Mouse (Mus musculus) ES-E14 (cell line): ENCODE measurements at regions not wholly inside any gene's neighbourhood (a gene's known extent, or its start where the extent isn't known, plus 50 kb on each side); places are given as distances from the start of the nearest gene placed in this dataset.

Experiments used
- DNase-seq: peaks from one replicate; pipeline ENCODE4 v3.0.0-alpha.2; 2013; ENCODE audit warnings: low read depth, low spot score
- H3K27ac ChIP-seq: 2 replicates; pipeline ENCODE4 v1.5.1; 2012; ENCODE audit warnings: low read depth, mild to moderate bottlenecking, low read length, moderate library complexity, mixed read lengths; ENCODE audit not compliant: poor library complexity, insufficient read depth, severe bottlenecking
- H3K36me3 ChIP-seq: 2 replicates; pipeline ENCODE4 v1.6.1; 2012; ENCODE audit warnings: mild to moderate bottlenecking, low read length, moderate library complexity, mixed read lengths; ENCODE audit not compliant: control insufficient read depth, poor library complexity, insufficient read depth, severe bottlenecking
- H3K4me1 ChIP-seq, 2 experiments: fragments of 150-350 bp in 1 of 2; sonication (generic) in 1 of 2; 2 replicates each; pipeline ENCODE4 v1.6.1; 2012; ENCODE audit warnings: low read length in 2 of 2, mild to moderate bottlenecking in 1 of 2, mixed read lengths in 1 of 2; ENCODE audit not compliant: control insufficient read depth in 2 of 2, insufficient read depth in 2 of 2, poor library complexity in 1 of 2
- H3K4me3 ChIP-seq, 2 experiments: fragments of 150-350 bp in 1 of 2; sonication (generic) in 1 of 2; 2 replicates each; pipeline ENCODE4 v1.5.1; 2012; ENCODE audit warnings: low read length in 2 of 2, low read depth in 1 of 2, mild to moderate bottlenecking in 1 of 2, mixed read lengths in 1 of 2; ENCODE audit not compliant: insufficient read depth in 1 of 2, poor library complexity in 1 of 2, severe bottlenecking in 1 of 2
- H3K9ac ChIP-seq: 2 replicates; pipeline ENCODE4 v1.6.1; 2012; ENCODE audit warnings: low read depth, mild to moderate bottlenecking, low read length, mixed read lengths; ENCODE audit not compliant: poor library complexity, insufficient read depth, severe bottlenecking
- H3K9me3 ChIP-seq: fragments of 150-350 bp; sonication (generic); 2 replicates; pipeline ENCODE4 v1.6.1; 2012; ENCODE audit warnings: low read depth, mild to moderate bottlenecking, low read length; ENCODE audit not compliant: control insufficient read depth, insufficient read depth
- CHD2 ChIP-seq: IDR thresholded peaks from 2 replicates; pipeline ENCODE4 v1.6.1; 2014; ENCODE audit warnings: mild to moderate bottlenecking, low read depth, low read length, inconsistent platforms
- HCFC1 ChIP-seq: IDR thresholded peaks from 2 replicates; pipeline ENCODE4 v1.6.1; 2012; ENCODE audit warnings: low read length, inconsistent platforms, borderline replicate concordance; ENCODE audit not compliant: insufficient read depth
- MAFK ChIP-seq: IDR thresholded peaks from 2 replicates; pipeline ENCODE4 v1.6.1; 2014; ENCODE audit warnings: mild to moderate bottlenecking, low read depth, low read length, inconsistent platforms; ENCODE audit not compliant: insufficient read depth
- ZC3H11A ChIP-seq: IDR thresholded peaks from 2 replicates; pipeline ENCODE4 v1.6.1; 2012; ENCODE audit warnings: low read depth, mild to moderate bottlenecking, inconsistent platforms, low read length, borderline replicate concordance
- ZNF384 ChIP-seq: IDR thresholded peaks from 2 replicates; pipeline ENCODE4 v1.6.1; 2012; ENCODE audit warnings: low read depth, low read length, inconsistent platforms
- in situ Hi-C, 2 experiments: fragments of 600-800 bp; cut with MboI; formaldehyde crosslinking; loops; one replicate each; pipeline ENCODE4 v1.15.1; 2025; ENCODE audit warnings: low sequenced_read_pairs in 2 of 2, inconsistent platforms in 1 of 2; ENCODE audit not compliant: unreplicated experiment in 2 of 2

GRCm38 (mm10) chr15:37127681-37128080 is 120.1 kb upstream of the Zfp706 start:
- Histone ChIP-seq H3K36me3 (no peaks in the 10 kb centered on the region), H3K27ac (no peak overlapping the region), H3K9me3 (no peaks in the 10 kb centered on the region), H3K4me3 (no peak overlapping the region), H3K9ac (no peak overlapping the region), H3K4me1 (peaks cover 0 to under 1% of the 10 kb centered on the region in 2 experiments; a peak in 1 of 4 replicates)
- in situ Hi-C loops, result loop anchor here (5.0 to 25.0 kb wide), 3 partner anchors 200 to 785 kb away; no protein-coding TSS in a partner anchor
- TF ChIP-seq MAFK, result no peak
- TF ChIP-seq ZNF384, result no peak
- no peak for TF ChIP-seq CHD2
- TF ChIP-seq ZC3H11A, result no peak
- no peak for TF ChIP-seq HCFC1
- DNase-seq, result no peak

DNA sequence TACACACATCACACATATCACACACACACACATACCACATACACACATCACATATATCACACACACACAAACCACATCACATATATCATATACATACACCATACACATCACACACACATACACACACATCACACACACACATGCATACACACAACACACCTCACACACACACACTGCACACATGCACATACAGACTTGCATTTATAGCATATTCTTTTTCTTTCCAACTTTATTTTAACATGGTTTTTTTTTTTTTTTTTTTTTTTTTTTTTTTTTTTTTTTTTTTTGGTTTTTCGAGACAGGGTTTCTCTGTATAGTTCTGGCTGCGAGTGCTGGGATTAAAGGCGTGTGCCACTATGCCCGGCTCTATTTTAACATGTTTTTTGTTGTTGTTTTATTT is 119.6 kb upstream of the Zfp706 start:
- DNase-seq, result no peak
- Histone ChIP-seq H3K4me1 (peaks cover 0 to 5% of the 10 kb centered on the region in 2 experiments; a peak in 1 of 4 replicates), H3K9ac (no peak overlapping the region), H3K27ac (no peak overlapping the region), H3K36me3 (no peaks in the 10 kb centered on the region), H3K9me3 (no peaks in the 10 kb centered on the region), H3K4me3 (no peak overlapping the region)
- in situ Hi-C loops, result loop anchor here (5.0 to 25.0 kb wide), 3 partner anchors 200 to 785 kb away; no protein-coding TSS in a partner anchor
- TF ChIP-seq ZNF384 (no peak), ZC3H11A (no peak), MAFK (no peak), HCFC1 (no peak), CHD2 (no peak)

- peaks cover 0 to 7% of the 10 kb centered on the region in 2 experiments; a peak in 1 of 4 replicates for H3K4me1 ChIP-seq
- H3K9ac ChIP-seq, result no peak overlapping the region
- H3K27ac ChIP-seq, result no peak overlapping the region
- TF ChIP-seq ZNF384 (no peak), HCFC1 (no peak), ZC3H11A (no peak), MAFK (no peak), CHD2 (no peak)
- no peaks in the 10 kb centered on the region for H3K36me3 ChIP-seq
- DNase-seq, result no peak
- H3K4me3 ChIP-seq, result no peak overlapping the region
- H3K9me3 ChIP-seq, result no peaks in the 10 kb centered on the region
- in situ Hi-C loops, result loop anchor here (5.0 to 25.0 kb wide), 3 partner anchors 201 to 786 kb away; no protein-coding TSS in a partner anchor
These were observed 118.2 kb upstream of the Zfp706 start for GRCm38 (mm10) chr15:37125823-37126222.

DNA sequence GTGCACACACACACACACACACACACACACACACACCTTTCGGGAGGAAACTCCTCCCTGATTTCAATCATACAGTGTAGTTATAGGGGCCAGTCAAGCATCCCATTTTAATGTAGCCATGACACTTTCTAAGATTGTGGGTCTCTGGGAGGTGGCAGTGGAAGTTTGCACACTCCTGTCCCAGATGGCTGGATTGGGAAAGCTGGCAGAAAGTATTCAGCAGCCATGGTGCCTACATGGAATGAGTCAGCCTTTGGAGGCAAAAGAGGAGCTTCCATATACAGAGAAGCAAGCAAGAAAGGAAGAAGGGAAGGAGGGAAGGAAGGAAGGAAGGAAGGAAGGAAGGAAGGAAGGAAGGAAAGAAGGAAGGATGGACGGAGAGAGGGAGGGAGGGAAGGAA is 117.4 kb upstream of the Zfp706 start:
- no peak for DNase-seq
- H3K9ac ChIP-seq, result no peak overlapping the region
- in situ Hi-C loops, result loop anchor here (5.0 to 25.0 kb wide), 3 partner anchors 202 to 787 kb away; no protein-coding TSS in a partner anchor

More for the DNA sequence above, 117.4 kb upstream of the Zfp706 start:
- Histone ChIP-seq H3K9me3 (no peaks in the 10 kb centered on the region), H3K27ac (no peak overlapping the region), H3K4me1 (peaks cover 0 to 9% of the 10 kb centered on the region in 2 experiments; a peak in 1 of 4 replicates), H3K36me3 (no peaks in the 10 kb centered on the region), H3K4me3 (no peak overlapping the region)
- TF ChIP-seq CHD2 (no peak), ZC3H11A (no peak), ZNF384 (no peak), HCFC1 (no peak), MAFK (no peak)
